Mouse (Mus musculus) megakaryocyte, embryonic 14.5 days (primary cell): ENCODE measurements around the gene Tubgcp2.

Experiments used
- FLI1 ChIP-seq: IDR thresholded peaks from 2 replicates; pipeline ENCODE4 v1.6.1; 2012; ENCODE audit warnings: low read length, inconsistent platforms, mixed read lengths
- GATA1 ChIP-seq: IDR thresholded peaks from 3 replicates; pipeline ENCODE4 v1.6.1; 2012; ENCODE audit warnings: mixed read lengths, low read length, inconsistent platforms, borderline replicate concordance

- TF ChIP-seq GATA1 (no peak), FLI1 (no peak)
Observed at GRCm38 (mm10) chr7:139992406-139992805, 44.1 kb downstream of the Tubgcp2 start, which contains the start of gene Adam8.
